Mouse (Mus musculus): ENCODE results near the gene Olfr76. TPM values are rescaled to one million over a fixed set of nuclear protein-coding genes. Genes with fewer than 3 reads are reported as not detected.
"Not testable (repeated sequence)": the region's sequence is repeated elsewhere in the genome, so short reads cannot be mapped to it uniquely, and the experiment has no call there.

The Olfr76 gene
- total and polyA plus RNA-seq, 2 experiments = not detected

- Histone ChIP-seq H3K4me1 (ENCODE audit: control insufficient read depth, insufficient read depth, low read length) (no peaks in the 10 kb centered on the region), H3K27ac (replicated peaks; ENCODE audit: insufficient read depth, low read depth, low read length) (no peak within 1 kb of the TSS), H3K79me2 (ENCODE audit: control insufficient read depth, insufficient read depth, low read length) (no peaks in the 10 kb centered on the region), H3K27me3 (ENCODE audit: control insufficient read depth, insufficient read depth, low read length) (no peaks in the 10 kb centered on the region; the same call in 1 of the 2 replicates), H3K4me3 (ENCODE audit: insufficient read depth, low read depth, low read length) (no peak within 1 kb of the TSS), H3K36me3 (ENCODE audit: control insufficient read depth, insufficient read depth, low read length) (no peaks in the 10 kb centered on the region), H3K9ac (ENCODE audit: low read depth, low read length) (no peak within 1 kb of the TSS)
- 63% methylated on average over 1 of the region's 1 CpGs for WGBS
- DNase-seq (ENCODE audit: extremely low read depth, low read depth, low spot score) = no peak
- no peak for TF ChIP-seq CTCF (IDR thresholded peaks at IDR 0.05; ENCODE audit: low read depth, low read length)
- TF ChIP-seq POLR2A (IDR thresholded peaks at IDR 0.05; ENCODE audit: extremely low read depth, insufficient read depth, low read length) = no peak
These were observed 7.2 kb downstream of the Olfr76 start, which contains the start of gene Olfr1428 for GRCm38 (mm10) chr19:12115797-12116196. Gene Olfr1428, minus strand, starts transcription at chr19:12115897.

GRCm38 (mm10) chr19:12113807-12114206 is 9.2 kb downstream of the Olfr76 start:
- no peak overlapping the region for H3K9ac ChIP-seq (ENCODE audit: low read depth, low read length)
- no peaks in the 10 kb centered on the region; the same call in 1 of the 2 replicates for H3K27me3 ChIP-seq (ENCODE audit: control insufficient read depth, insufficient read depth, low read length)
- WGBS = 50% methylated on average over 1 of the region's 1 CpGs
- H3K36me3 ChIP-seq (ENCODE audit: control insufficient read depth, insufficient read depth, low read length) = no peaks in the 10 kb centered on the region
- no peak for TF ChIP-seq CTCF (IDR thresholded peaks at IDR 0.05; ENCODE audit: low read depth, low read length)
- TF ChIP-seq POLR2A (IDR thresholded peaks at IDR 0.05; ENCODE audit: extremely low read depth, insufficient read depth, low read length) = no peak
- H3K79me2 ChIP-seq (ENCODE audit: control insufficient read depth, insufficient read depth, low read length) = no peaks in the 10 kb centered on the region
- H3K4me3 ChIP-seq (ENCODE audit: insufficient read depth, low read depth, low read length) = no peak overlapping the region
- no peak overlapping the region for H3K27ac ChIP-seq (replicated peaks; ENCODE audit: insufficient read depth, low read depth, low read length)
- H3K4me1 ChIP-seq (ENCODE audit: control insufficient read depth, insufficient read depth, low read length) = no peaks in the 10 kb centered on the region
- DNase-seq (ENCODE audit: extremely low read depth, low read depth, low spot score) = no peak

GRCm38 (mm10) chr19:12104541-12104940 is 18.5 kb downstream of the Olfr76 start:
- H3K36me3 ChIP-seq (ENCODE audit: control insufficient read depth, insufficient read depth, low read length) = no peaks in the 10 kb centered on the region
- no peaks in the 10 kb centered on the region for H3K4me1 ChIP-seq (ENCODE audit: control insufficient read depth, insufficient read depth, low read length)
- no peaks in the 10 kb centered on the region for H3K79me2 ChIP-seq (ENCODE audit: control insufficient read depth, insufficient read depth, low read length)
- no peaks in the 10 kb centered on the region for H3K27me3 ChIP-seq (ENCODE audit: control insufficient read depth, insufficient read depth, low read length)
- TF ChIP-seq POLR2A (IDR thresholded peaks at IDR 0.05; ENCODE audit: extremely low read depth, insufficient read depth, low read length) (no peak), CTCF (IDR thresholded peaks at IDR 0.05; ENCODE audit: low read depth, low read length) (no peak)
- no peak overlapping the region for H3K9ac ChIP-seq (ENCODE audit: low read depth, low read length)
- H3K27ac ChIP-seq (replicated peaks; ENCODE audit: insufficient read depth, low read depth, low read length) = no peak overlapping the region
- 45% methylated on average over 1 of the region's 1 CpGs for WGBS
- no peak overlapping the region for H3K4me3 ChIP-seq (ENCODE audit: insufficient read depth, low read depth, low read length)
- no peak for DNase-seq (ENCODE audit: extremely low read depth, low read depth, low spot score)

GRCm38 (mm10) chr19:12103234-12103633 is 19.8 kb downstream of the Olfr76 start, which contains the start of gene Olfr1427:
Gene Olfr1427, minus strand, starts transcription at chr19:12103334.
- H3K9ac ChIP-seq (ENCODE audit: low read depth, low read length) = no peak within 1 kb of the TSS
- no peaks in the 10 kb centered on the region for H3K79me2 ChIP-seq (ENCODE audit: control insufficient read depth, insufficient read depth, low read length)
- 94% methylated on average over 2 of the region's 2 CpGs for WGBS
- no peaks in the 10 kb centered on the region for H3K36me3 ChIP-seq (ENCODE audit: control insufficient read depth, insufficient read depth, low read length)
- H3K4me3 ChIP-seq (ENCODE audit: insufficient read depth, low read depth, low read length) = no peak within 1 kb of the TSS
- no peaks in the 10 kb centered on the region for H3K27me3 ChIP-seq (ENCODE audit: control insufficient read depth, insufficient read depth, low read length)
- H3K4me1 ChIP-seq (ENCODE audit: control insufficient read depth, insufficient read depth, low read length) = no peaks in the 10 kb centered on the region
- H3K27ac ChIP-seq (replicated peaks; ENCODE audit: insufficient read depth, low read depth, low read length) = no peak within 1 kb of the TSS
- DNase-seq (ENCODE audit: extremely low read depth, low read depth, low spot score) = no peak
- no peak for TF ChIP-seq POLR2A (IDR thresholded peaks at IDR 0.05; ENCODE audit: extremely low read depth, insufficient read depth, low read length)

- H3K36me3 ChIP-seq (ENCODE audit: control insufficient read depth, insufficient read depth, low read length) = no peaks in the 10 kb centered on the region
- H3K4me3 ChIP-seq (ENCODE audit: insufficient read depth, low read depth, low read length) = no peak within 1 kb of the TSS
- 76% methylated on average over 1 of the region's 1 CpGs for WGBS
- no peak for DNase-seq (ENCODE audit: extremely low read depth, low read depth, low spot score)
- TF ChIP-seq POLR2A (IDR thresholded peaks at IDR 0.05; ENCODE audit: extremely low read depth, insufficient read depth, low read length) (no peak), CTCF (IDR thresholded peaks at IDR 0.05; ENCODE audit: low read depth, low read length) (no peak)
- no peaks in the 10 kb centered on the region for H3K79me2 ChIP-seq (ENCODE audit: control insufficient read depth, insufficient read depth, low read length)
- no peaks in the 10 kb centered on the region for H3K27me3 ChIP-seq (ENCODE audit: control insufficient read depth, insufficient read depth, low read length)
- no peak within 1 kb of the TSS for H3K9ac ChIP-seq (ENCODE audit: low read depth, low read length)
- H3K27ac ChIP-seq (replicated peaks; ENCODE audit: insufficient read depth, low read depth, low read length) = no peak within 1 kb of the TSS
- H3K4me1 ChIP-seq (ENCODE audit: control insufficient read depth, insufficient read depth, low read length) = no peaks in the 10 kb centered on the region
These were observed 31.1 kb downstream of the Olfr76 start, which contains the start of gene Olfr1426 for GRCm38 (mm10) chr19:12091913-12092312. Gene Olfr1426, minus strand, starts transcription at chr19:12092013.

GRCm38 (mm10) chr19:12077631-12078030 is 45.4 kb downstream of the Olfr76 start, which contains the start of gene Olfr1425:
Gene Olfr1425, minus strand, starts transcription at chr19:12077731.
- not testable (repeated sequence) for H3K27me3 ChIP-seq (ENCODE audit: control insufficient read depth, insufficient read depth, low read length); H3K36me3 ChIP-seq (ENCODE audit: control insufficient read depth, insufficient read depth, low read length); DNase-seq (ENCODE audit: extremely low read depth, low read depth, low spot score); H3K4me3 ChIP-seq (ENCODE audit: insufficient read depth, low read depth, low read length); H3K4me1 ChIP-seq (ENCODE audit: control insufficient read depth, insufficient read depth, low read length); H3K79me2 ChIP-seq (ENCODE audit: control insufficient read depth, insufficient read depth, low read length); H3K9ac ChIP-seq (ENCODE audit: low read depth, low read length); H3K27ac ChIP-seq (replicated peaks; ENCODE audit: insufficient read depth, low read depth, low read length)
- WGBS = 84% methylated on average over 4 of the region's 4 CpGs

- not testable (repeated sequence) for H3K36me3 ChIP-seq (ENCODE audit: control insufficient read depth, insufficient read depth, low read length); H3K4me3 ChIP-seq (ENCODE audit: insufficient read depth, low read depth, low read length); H3K4me1 ChIP-seq (ENCODE audit: control insufficient read depth, insufficient read depth, low read length); DNase-seq (ENCODE audit: extremely low read depth, low read depth, low spot score); H3K27me3 ChIP-seq (ENCODE audit: control insufficient read depth, insufficient read depth, low read length); H3K79me2 ChIP-seq (ENCODE audit: control insufficient read depth, insufficient read depth, low read length); H3K27ac ChIP-seq (replicated peaks; ENCODE audit: insufficient read depth, low read depth, low read length); H3K9ac ChIP-seq (ENCODE audit: low read depth, low read length)
- WGBS = 83% methylated on average over 1 of the region's 1 CpGs
These were observed 53.5 kb downstream of the Olfr76 start for GRCm38 (mm10) chr19:12069546-12069945.
